Mouse (Mus musculus) neural tube, embryonic 13.5 days (tissue): Measurements from ENCODE around the gene Tox3. TPM values are rescaled to one million over a fixed set of nuclear protein-coding genes. Genes with fewer than 3 reads are reported as not detected.
A peak's percentile ranks its signal among the peaks of the same experiment; 100 is the strongest.

ENCODE experiments used
- ATAC-seq: fragments of 200-750 bp; cut with Nextera tagmentation; 2 replicates; pipeline ENCODE4 v1.8.0; 2017; ENCODE audit warnings: low read depth, mild to moderate bottlenecking, moderate TSS enrichment, moderate library complexity
- H3K27ac ChIP-seq: fragments of 300-500 bp; sonication (generic); replicated peaks from 2 replicates; pipeline ENCODE4 v1.5.1; 2015; ENCODE audit warnings: moderate library complexity, mild to moderate bottlenecking, inconsistent platforms
- H3K27me3 ChIP-seq: fragments of 300-500 bp; sonication (generic); 2 replicates; pipeline ENCODE4 v1.6.1; 2015; ENCODE audit warnings: mild to moderate bottlenecking, inconsistent platforms
- H3K36me3 ChIP-seq: fragments of 300-500 bp; sonication (generic); 2 replicates; pipeline ENCODE4 v1.6.1; 2015; ENCODE audit warnings: mild to moderate bottlenecking, inconsistent platforms
- H3K4me1 ChIP-seq: fragments of 300-500 bp; sonication (generic); replicated peaks from 2 replicates; pipeline ENCODE4 v1.6.1; 2015; ENCODE audit warnings: inconsistent platforms
- H3K4me2 ChIP-seq: fragments of 300-500 bp; sonication (generic); 2 replicates; pipeline ENCODE4 v1.6.1; 2015; ENCODE audit warnings: inconsistent platforms, mild to moderate bottlenecking, moderate library complexity
- H3K4me3 ChIP-seq: fragments of 300-500 bp; sonication (generic); 2 replicates; pipeline ENCODE4 v1.5.1; 2015; ENCODE audit warnings: mild to moderate bottlenecking, inconsistent platforms
- H3K9ac ChIP-seq: fragments of 300-500 bp; sonication (generic); 2 replicates; pipeline ENCODE4 v1.6.1; 2015; ENCODE audit warnings: moderate library complexity, mild to moderate bottlenecking, inconsistent platforms
- H3K9me3 ChIP-seq: fragments of 300-500 bp; sonication (generic); 2 replicates; pipeline ENCODE4 v1.6.1; 2016; ENCODE audit warnings: inconsistent platforms
- WGBS: fragments of 180-500 bp; shearing (Covaris S2); methylation state at CpG from one replicate; pipeline ENCODE4 v1.1.7; 2015; 5-methylcytosine and 5-hydroxymethylcytosine counted together
- polyA plus RNA-seq: library from polyadenylated mRNA; unstranded; fragments of >200 nt; fragmentation: Nextera tagmentation; extraction: Ambion mirVana; gene quantifications from 2 replicates; pipeline ENCODE4 v1.2.1, GENCODE M21; 2015

Gene Tox3
- polyA plus RNA-seq, 1 experiment from 2014 or later, result 39.2 TPM

- WGBS, result 60% methylated on average over 8 of the region's 8 CpGs
These were observed 81.9 kb downstream of the Tox3 start for GRCm38 (mm10) chr8:90266239-90266638.

GRCm38 (mm10) chr8:90254158-90254867, 93.8 kb downstream of the Tox3 start:
- Histone ChIP-seq H3K27me3 (no peaks in the 10 kb centered on the region), H3K4me2 (no peak overlapping the region), H3K4me1 (peaks cover 33% of the 10 kb centered on the region), H3K4me3 (no peak overlapping the region), H3K9me3 (no peaks in the 10 kb centered on the region), H3K36me3 (peaks cover 41% of the 10 kb centered on the region), H3K9ac (no peak overlapping the region), H3K27ac (peak overlapping the region; percentile 71)
- ATAC-seq, result peak; percentile 64; the same call in 1 of the 2 replicates
- WGBS, result 29% methylated on average over 11 of the region's 11 CpGs

More at GRCm38 (mm10) chr8:90266239-90266638, 81.9 kb downstream of the Tox3 start:
- no peak for ATAC-seq
- Histone ChIP-seq H3K4me3 (no peak overlapping the region), H3K9ac (no peak overlapping the region), H3K4me2 (no peak overlapping the region), H3K9me3 (no peaks in the 10 kb centered on the region), H3K27me3 (no peaks in the 10 kb centered on the region), H3K36me3 (no peaks in the 10 kb centered on the region), H3K27ac (peak overlapping the region; percentile 75), H3K4me1 (peaks cover 47% of the 10 kb centered on the region)

- Histone ChIP-seq H3K4me1 (peaks cover 63% of the 10 kb centered on the region), H3K4me2 (no peak overlapping the region), H3K36me3 (peaks cover 23% of the 10 kb centered on the region), H3K4me3 (no peak overlapping the region), H3K27me3 (no peaks in the 10 kb centered on the region), H3K9me3 (no peaks in the 10 kb centered on the region), H3K27ac (peak overlapping the region; percentile 65), H3K9ac (no peak overlapping the region)
- no peak for ATAC-seq
- 34% methylated on average over 8 of the region's 8 CpGs for WGBS
These were observed 101.8 kb downstream of the Tox3 start for GRCm38 (mm10) chr8:90246357-90246756.

- WGBS, result 33% methylated on average over 3 of the region's 3 CpGs
- Histone ChIP-seq H3K4me1 (peaks cover 68% of the 10 kb centered on the region), H3K9ac (no peak overlapping the region), H3K27ac (peak overlapping the region; percentile 73), H3K4me2 (no peak overlapping the region), H3K9me3 (no peaks in the 10 kb centered on the region), H3K4me3 (no peak overlapping the region), H3K36me3 (peaks cover 18% of the 10 kb centered on the region), H3K27me3 (no peaks in the 10 kb centered on the region)
- ATAC-seq, result no peak
These were observed 102.3 kb downstream of the Tox3 start for GRCm38 (mm10) chr8:90245828-90246227.

GRCm38 (mm10) chr8:90245187-90245586, 103.0 kb downstream of the Tox3 start:
- H3K9ac ChIP-seq, result no peak overlapping the region
- H3K4me2 ChIP-seq, result 0 out of 2 replicates have a peak overlapping the region, but pooled peaks have one; percentile 5
- H3K4me3 ChIP-seq, result no peak overlapping the region
- peaks cover 70% of the 10 kb centered on the region for H3K4me1 ChIP-seq
- peak overlapping the region; percentile 84 for H3K27ac ChIP-seq
- no peaks in the 10 kb centered on the region for H3K9me3 ChIP-seq
- H3K27me3 ChIP-seq, result no peaks in the 10 kb centered on the region
- peaks cover 12% of the 10 kb centered on the region for H3K36me3 ChIP-seq
- no peak; the same call in 1 of the 2 replicates for ATAC-seq
- 29% methylated on average over 5 of the region's 5 CpGs for WGBS

- Histone ChIP-seq H3K36me3 (peaks cover 11% of the 10 kb centered on the region), H3K4me1 (peaks cover 72% of the 10 kb centered on the region), H3K9me3 (no peaks in the 10 kb centered on the region), H3K4me3 (no peak overlapping the region), H3K9ac (no peak overlapping the region), H3K4me2 (0 out of 2 replicates have a peak overlapping the region, but pooled peaks have one; percentile 5), H3K27me3 (no peaks in the 10 kb centered on the region), H3K27ac (peak overlapping the region; percentile 84)
- ATAC-seq, result peak; percentile 96
- WGBS, result 18% methylated on average over 10 of the region's 10 CpGs
These were observed 103.5 kb downstream of the Tox3 start for GRCm38 (mm10) chr8:90244458-90245145.

- no peak overlapping the region for H3K4me2 ChIP-seq
- WGBS, result 54% methylated on average over 5 of the region's 5 CpGs
- H3K36me3 ChIP-seq, result peaks cover 11% of the 10 kb centered on the region
- H3K4me1 ChIP-seq, result peaks cover 72% of the 10 kb centered on the region
- H3K27me3 ChIP-seq, result no peaks in the 10 kb centered on the region
- no peak overlapping the region for H3K4me3 ChIP-seq
- peak; percentile 24; the same call in 1 of the 2 replicates for ATAC-seq
- H3K9me3 ChIP-seq, result no peaks in the 10 kb centered on the region
- peak overlapping the region; percentile 84 for H3K27ac ChIP-seq
- no peak overlapping the region for H3K9ac ChIP-seq
These were observed 104.2 kb downstream of the Tox3 start for GRCm38 (mm10) chr8:90243957-90244356.

- H3K4me3 ChIP-seq, result no peak overlapping the region
- no peaks in the 10 kb centered on the region for H3K27me3 ChIP-seq
- H3K9ac ChIP-seq, result no peak overlapping the region
- 0 out of 2 replicates have a peak overlapping the region, but pooled peaks have one; percentile 84 for H3K27ac ChIP-seq
- H3K36me3 ChIP-seq, result no peaks in the 10 kb centered on the region
- peaks cover 67% of the 10 kb centered on the region for H3K4me1 ChIP-seq
- 81% methylated on average over 2 of the region's 2 CpGs for WGBS
- ATAC-seq, result no peak
- H3K9me3 ChIP-seq, result no peaks in the 10 kb centered on the region
- H3K4me2 ChIP-seq, result no peak overlapping the region
These were observed 105.8 kb downstream of the Tox3 start for GRCm38 (mm10) chr8:90242351-90242750.

- no peak overlapping the region for H3K9ac ChIP-seq
- H3K36me3 ChIP-seq, result no peaks in the 10 kb centered on the region
- H3K27me3 ChIP-seq, result no peaks in the 10 kb centered on the region
- no peak for ATAC-seq
- peaks cover 62% of the 10 kb centered on the region for H3K4me1 ChIP-seq
- no peak overlapping the region for H3K27ac ChIP-seq
- no peak overlapping the region for H3K4me2 ChIP-seq
- 48% methylated on average over 4 of the region's 4 CpGs for WGBS
- H3K4me3 ChIP-seq, result no peak overlapping the region
- H3K9me3 ChIP-seq, result no peaks in the 10 kb centered on the region
These were observed 106.7 kb downstream of the Tox3 start for GRCm38 (mm10) chr8:90241461-90241860.

- no peak overlapping the region for H3K4me2 ChIP-seq
- H3K9me3 ChIP-seq, result no peaks in the 10 kb centered on the region
- no peak overlapping the region for H3K9ac ChIP-seq
- H3K4me3 ChIP-seq, result no peak overlapping the region
- no peaks in the 10 kb centered on the region for H3K27me3 ChIP-seq
- H3K27ac ChIP-seq, result no peak overlapping the region
- no peaks in the 10 kb centered on the region for H3K36me3 ChIP-seq
- peaks cover 13% of the 10 kb centered on the region for H3K4me1 ChIP-seq
- ATAC-seq, result no peak
- WGBS, result 37% methylated on average over 8 of the region's 8 CpGs
These were observed 115.6 kb downstream of the Tox3 start for GRCm38 (mm10) chr8:90232501-90232900.

- no peak overlapping the region for H3K27ac ChIP-seq
- no peak overlapping the region for H3K4me3 ChIP-seq
- H3K27me3 ChIP-seq, result no peaks in the 10 kb centered on the region
- H3K9ac ChIP-seq, result no peak overlapping the region
- no peaks in the 10 kb centered on the region for H3K4me1 ChIP-seq
- H3K9me3 ChIP-seq, result no peaks in the 10 kb centered on the region
- ATAC-seq, result no peak
- WGBS, result 48% methylated on average over 1 of the region's 1 CpGs
- H3K36me3 ChIP-seq, result no peaks in the 10 kb centered on the region
- no peak overlapping the region for H3K4me2 ChIP-seq
These were observed 124.0 kb downstream of the Tox3 start for GRCm38 (mm10) chr8:90224172-90224571.
